Mouse (Mus musculus) liver, embryonic 14.5 days (tissue): ENCODE measurements around the gene Tmem176a. TPM values are rescaled to one million over a fixed set of nuclear protein-coding genes. Genes with fewer than 3 reads are reported as not detected.

Experiments
- ATAC-seq: fragments of 200-750 bp; cut with Nextera tagmentation; 2 replicates; pipeline ENCODE4 v1.8.0; 2017; ENCODE audit warnings: moderate number of reproducible peaks, mild to moderate bottlenecking, moderate library complexity; ENCODE audit not compliant: insufficient read depth
- DNase-seq, 3 experiments: peaks; one replicate each; pipeline ENCODE4 v3.0.0-alpha.2; 2012 to 2013; ENCODE audit warnings: low read depth in 3 of 3, low spot score in 3 of 3
- H3K27ac ChIP-seq: fragments of 300-500 bp; sonication (generic); 2 replicates; pipeline ENCODE4 v1.5.1; 2014; ENCODE audit warnings: moderate library complexity, mild to moderate bottlenecking, control low read depth, inconsistent platforms
- H3K27me3 ChIP-seq: fragments of 300-500 bp; sonication (generic); 2 replicates; pipeline ENCODE4 v1.6.1; 2014; ENCODE audit warnings: mild to moderate bottlenecking, low read length, moderate library complexity; ENCODE audit not compliant: control insufficient read depth, insufficient read depth
- H3K36me3 ChIP-seq: fragments of 300-500 bp; sonication (generic); replicated peaks from 2 replicates; pipeline ENCODE4 v1.6.1; 2014; ENCODE audit warnings: low read depth; ENCODE audit not compliant: control insufficient read depth, insufficient read depth
- H3K4me1 ChIP-seq, 2 experiments: fragments of 200-500 bp in 1 of 2; fragments of 300-500 bp in 1 of 2; sonication (generic) in 1 of 2; replicated peaks; 2 replicates each; pipeline ENCODE4 v1.6.1; 2012 to 2014; ENCODE audit warnings: antibody characterized with exemption in 1 of 2, inconsistent platforms in 1 of 2, low read length in 1 of 2; ENCODE audit not compliant: control insufficient read depth in 2 of 2, insufficient read depth in 2 of 2
- H3K4me2 ChIP-seq: fragments of 300-500 bp; sonication (generic); 2 replicates; pipeline ENCODE4 v1.6.1; 2014; ENCODE audit warnings: low read depth, mild to moderate bottlenecking, control low read depth, moderate library complexity
- H3K4me3 ChIP-seq, 2 experiments: fragments of 200-500 bp in 1 of 2; fragments of 300-500 bp in 1 of 2; sonication (generic) in 1 of 2; 2 replicates each; pipeline ENCODE4 v1.5.1; 2012 to 2014; ENCODE audit warnings: low read depth in 2 of 2, low read length in 2 of 2, mild to moderate bottlenecking in 2 of 2, control low read depth in 1 of 2, inconsistent platforms in 1 of 2, moderate library complexity in 1 of 2; ENCODE audit not compliant: insufficient read depth in 1 of 2
- H3K9ac ChIP-seq: fragments of 300-500 bp; sonication (generic); replicated peaks from 2 replicates; pipeline ENCODE4 v1.6.1; 2014; ENCODE audit warnings: mild to moderate bottlenecking, control low read depth, moderate library complexity
- H3K9me3 ChIP-seq: fragments of 300-500 bp; sonication (generic); 2 replicates; pipeline ENCODE4 v1.6.1; 2016; ENCODE audit warnings: low read length, mixed read lengths; ENCODE audit not compliant: control insufficient read depth
- CTCF ChIP-seq: IDR thresholded peaks from 2 replicates; pipeline ENCODE4 v1.5.1; 2016; ENCODE audit warnings: antibody characterized with exemption, low read depth, control low read depth
- EP300 ChIP-seq: IDR thresholded peaks from 2 replicates; pipeline ENCODE4 v1.6.1; 2016; ENCODE audit warnings: antibody characterized with exemption, low read depth
- WGBS: fragments of 180-500 bp; shearing (Covaris S2); extraction: QIAGEN DNeasy Blood & Tissue Kit; methylation state at CpG from one replicate; pipeline ENCODE4 v1.1.7; 2014; ENCODE audit not compliant: insufficient replicate concordance; 5-methylcytosine and 5-hydroxymethylcytosine counted together
- polyA plus RNA-seq, 2 experiments: library from polyadenylated mRNA; depleted of rRNA in 1 of 2; stranded (reverse) in 1 of 2; unstranded in 1 of 2; fragments of >200 nt; fragmentation: Nextera tagmentation in 1 of 2; extraction: Ambion mirVana in 1 of 2; gene quantifications; 2 replicates each; pipeline versions ENCODE4 v1.2.1 to v1.2.3; 2012 to 2014

Gene Tmem176a
- polyA plus RNA-seq, 2 experiments: 34.5 to 126 TPM

DNA sequence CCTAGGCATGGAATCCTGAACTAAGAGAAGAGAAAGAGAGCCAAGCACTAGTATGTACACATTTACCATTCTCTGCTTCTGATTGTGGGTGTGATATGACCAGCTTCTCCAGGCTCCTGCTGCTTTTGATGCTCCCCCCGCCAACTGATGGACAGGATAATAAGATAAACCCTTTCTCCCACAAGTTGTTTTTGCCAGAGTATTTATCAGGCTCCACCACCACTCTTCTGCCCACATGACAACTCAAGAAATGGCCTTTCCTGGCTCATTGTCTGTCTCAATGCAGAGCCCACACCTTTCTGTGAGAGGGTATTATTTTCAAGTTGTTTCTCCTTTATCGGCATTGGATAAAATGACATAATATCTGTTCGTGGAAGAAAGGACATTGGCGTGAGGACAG lies 7.2 kb upstream of the Tmem176a start:
- ATAC-seq (no peak), DNase-seq (no peak)
- Histone ChIP-seq H3K9ac (no peak overlapping the region), H3K27me3 (no peaks in the 10 kb centered on the region), H3K9me3 (no peaks in the 10 kb centered on the region), H3K27ac (no peak overlapping the region), H3K4me1 (peaks cover 0 to 9% of the 10 kb centered on the region in 2 experiments; a peak in 2 of 4 replicates), H3K4me3 (no peak overlapping the region), H3K36me3 (no peaks in the 10 kb centered on the region), H3K4me2 (no peak overlapping the region)
- 54% methylated on average over 4 of the region's 4 CpGs for WGBS
- TF ChIP-seq EP300: no peak
- TF ChIP-seq CTCF: no peak

DNA sequence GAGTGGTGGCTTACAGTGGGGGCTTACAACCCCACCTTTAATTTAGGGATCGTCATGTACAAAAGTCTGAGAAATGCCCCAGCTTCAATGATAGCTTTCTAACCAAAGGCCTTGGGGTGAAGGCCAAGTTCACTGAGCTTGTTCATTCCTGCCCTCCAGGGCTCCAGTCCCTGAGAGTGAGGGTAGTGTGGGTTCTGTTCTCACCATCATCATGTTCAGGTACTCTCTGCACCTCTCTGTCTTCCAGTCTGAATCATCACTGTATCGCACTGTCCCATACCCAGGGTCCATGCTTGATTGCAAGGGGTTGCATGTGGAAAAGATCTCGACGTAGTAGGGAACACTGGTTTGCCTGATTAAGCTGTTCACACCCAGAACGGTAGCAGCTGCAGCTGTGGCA lies 5.5 kb upstream of the Tmem176a start:
- H3K36me3 ChIP-seq: no peaks in the 10 kb centered on the region

DNA sequence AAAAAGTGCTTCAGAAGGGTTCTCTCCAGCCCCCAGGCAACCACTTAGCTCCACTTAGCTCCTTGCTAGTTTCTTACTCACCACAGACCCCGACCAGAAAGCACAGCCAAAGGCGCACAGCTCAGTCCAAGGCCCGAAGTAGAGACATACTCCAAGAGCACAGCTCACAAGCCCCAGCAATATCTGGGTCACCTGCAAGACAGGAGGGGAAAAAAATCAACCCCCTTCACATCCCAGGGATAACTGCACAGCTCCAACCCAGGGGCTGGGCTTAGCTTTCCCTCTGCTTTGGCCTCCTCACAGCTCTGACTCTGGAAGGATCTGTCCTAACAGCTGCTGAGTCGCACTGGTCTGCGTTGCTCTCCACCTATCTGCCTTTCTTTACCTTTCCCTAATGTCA lies 4.6 kb upstream of the Tmem176a start:
- Histone ChIP-seq H3K27me3 (no peaks in the 10 kb centered on the region), H3K4me1 (0 out of 4 replicates have a peak, but pooled peaks cover 0 to 4% of the 10 kb centered on the region in 2 experiments), H3K27ac (no peak overlapping the region), H3K9ac (no peak overlapping the region), H3K4me3 (no peak overlapping the region), H3K36me3 (no peaks in the 10 kb centered on the region), H3K9me3 (no peaks in the 10 kb centered on the region), H3K4me2 (no peak overlapping the region)
- 74% methylated on average over 5 of the region's 5 CpGs for WGBS
- ATAC-seq (no peak), DNase-seq (no peak)
- no peak for TF ChIP-seq CTCF

More for the DNA sequence above, 5.5 kb upstream of the Tmem176a start:
- Histone ChIP-seq H3K4me1 (peaks cover 0 to 8% of the 10 kb centered on the region in 2 experiments; a peak in 1 of 4 replicates), H3K4me2 (no peak overlapping the region), H3K27me3 (no peaks in the 10 kb centered on the region), H3K9ac (no peak overlapping the region), H3K4me3 (no peak overlapping the region), H3K9me3 (no peaks in the 10 kb centered on the region), H3K27ac (no peak overlapping the region)
- DNase-seq: no peak
- ATAC-seq: no peak
- TF ChIP-seq CTCF: no peak
- TF ChIP-seq EP300: no peak
- WGBS: 62% methylated on average over 5 of the region's 5 CpGs

DNA sequence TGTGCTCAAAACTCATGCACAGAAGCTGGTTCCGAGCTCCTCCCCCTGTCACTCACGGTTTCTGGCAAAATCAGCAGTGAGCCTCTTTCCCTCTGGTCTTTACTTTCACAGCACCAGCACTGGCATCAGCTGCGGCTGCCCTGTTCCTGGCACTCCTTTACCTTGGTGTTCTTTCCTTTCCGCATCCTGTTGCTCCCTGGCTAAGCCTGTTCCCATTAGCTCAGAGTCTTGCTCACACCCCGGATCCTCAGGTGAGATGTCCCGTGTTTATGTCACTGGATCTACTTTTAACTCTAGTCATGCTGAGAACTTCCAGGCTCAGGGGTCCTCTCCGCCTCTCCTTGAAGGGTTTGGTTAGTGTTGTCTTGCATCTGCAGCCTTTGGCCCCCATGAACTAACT lies 3.2 kb upstream of the Tmem176a start:
- H3K9ac ChIP-seq: no peak overlapping the region
- no peaks in the 10 kb centered on the region for H3K27me3 ChIP-seq
- no peaks in the 10 kb centered on the region for H3K36me3 ChIP-seq
- DNase-seq (no peak), ATAC-seq (no peak)
- H3K4me1 ChIP-seq: 0 out of 4 replicates have a peak, but pooled peaks cover 0 to 4% of the 10 kb centered on the region in 2 experiments
- H3K4me3 ChIP-seq: no peak overlapping the region
- no peak overlapping the region for H3K27ac ChIP-seq
- 62% methylated on average over 7 of the region's 7 CpGs for WGBS
- no peak overlapping the region for H3K4me2 ChIP-seq
- H3K9me3 ChIP-seq: no peaks in the 10 kb centered on the region
- no peak for TF ChIP-seq EP300
- TF ChIP-seq CTCF: no peak

DNA sequence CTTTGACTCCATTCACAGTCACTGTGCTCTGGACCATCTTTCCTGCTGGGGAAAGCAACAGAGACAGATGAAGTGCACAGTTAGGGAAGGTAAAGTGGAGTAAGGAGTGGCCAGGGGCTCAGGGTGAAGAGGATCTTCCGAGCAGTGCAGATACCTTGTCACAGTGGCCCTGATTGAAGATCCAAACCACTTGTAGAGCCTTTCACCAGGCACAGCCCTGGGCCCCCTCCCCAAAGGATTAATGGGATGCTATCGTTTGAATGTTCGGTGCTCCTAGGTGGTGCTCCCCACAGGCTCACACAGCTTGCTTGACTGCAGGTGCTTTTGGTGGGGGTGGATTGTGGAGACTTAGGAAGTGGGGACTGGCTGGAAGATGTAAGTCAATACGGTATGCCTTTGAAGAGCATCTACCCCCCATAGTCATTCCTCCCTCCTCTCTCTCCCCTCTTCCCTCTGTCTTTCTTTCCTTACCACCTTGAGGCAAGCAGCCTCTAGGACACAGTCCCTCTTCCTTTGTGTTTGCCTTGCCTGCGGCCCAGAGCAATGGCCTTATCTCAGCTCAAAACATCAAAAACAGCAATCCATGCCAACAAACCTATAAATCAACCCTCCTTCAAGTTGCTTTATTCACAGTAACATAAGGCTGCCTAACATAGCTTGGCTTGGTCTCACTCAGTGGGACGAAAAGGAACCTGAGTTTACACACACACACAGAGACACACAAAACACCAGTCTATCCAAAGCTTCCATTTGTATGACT lies 2.2 kb upstream of the Tmem176a start:
- Histone ChIP-seq H3K27me3 (no peaks in the 10 kb centered on the region), H3K27ac (no peak overlapping the region), H3K4me3 (no peak overlapping the region), H3K4me2 (peak overlapping the region; percentile 53), H3K9ac (no peak overlapping the region), H3K36me3 (no peaks in the 10 kb centered on the region), H3K9me3 (no peaks in the 10 kb centered on the region), H3K4me1 (no peaks in the 10 kb centered on the region)
- 61% methylated on average over 6 of the region's 6 CpGs for WGBS
- TF ChIP-seq EP300 (no peak), CTCF (no peak)
- ATAC-seq (no peak), DNase-seq (no peak)
